Mouse (Mus musculus) stomach, postnatal 0 days (tissue): ENCODE measurements around the gene Sugp1.

Source experiments
- CTCF ChIP-seq: IDR thresholded peaks from 2 replicates; pipeline ENCODE4 v1.5.1; 2016; ENCODE audit warnings: antibody characterized with exemption, low read depth, mild to moderate bottlenecking, moderate library complexity
- EP300 ChIP-seq: optimal IDR thresholded peaks from 2 replicates; pipeline ENCODE3; 2016; ENCODE audit warnings: antibody characterized with exemption

GRCm38 (mm10) chr8:70057721-70058120, 15.1 kb downstream of the Sugp1 start:
- TF ChIP-seq CTCF, result no peak
- no peak for TF ChIP-seq EP300
